Mouse (Mus musculus): ENCODE measurements around the gene Pla2g3. TPM values are rescaled to one million over a fixed set of nuclear protein-coding genes. Genes with fewer than 3 reads are reported as not detected.

Pla2g3 gene
- total and polyA plus RNA-seq, 3 experiments = not detected

DNA sequence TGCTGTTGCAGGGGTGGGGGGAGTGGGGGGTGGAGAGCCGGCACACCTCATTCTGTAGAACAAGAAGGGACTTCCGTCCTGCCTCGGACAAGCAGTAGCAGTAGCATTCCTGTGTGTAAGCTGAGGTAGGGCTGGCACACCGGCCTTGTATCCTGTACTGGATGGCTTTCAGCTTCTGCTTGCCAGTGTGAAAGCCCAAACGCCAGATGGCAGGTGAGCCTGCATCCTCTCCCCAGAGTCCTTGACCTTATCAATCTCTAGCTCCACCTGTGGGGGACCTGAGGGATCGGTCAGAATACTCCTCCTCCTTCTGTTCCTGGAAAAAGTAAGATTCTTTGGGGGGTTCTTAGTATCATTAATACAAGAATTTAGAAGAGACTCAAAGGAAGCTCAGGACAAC is 34.6 kb upstream of the Pla2g3 start:
- TF ChIP-seq PAX5 (IDR thresholded peaks at IDR 0.05; ENCODE audit: low read length) = no peak
- TF ChIP-seq MAZ (IDR thresholded peaks at IDR 0.05; ENCODE audit: low read depth, low read length) = 0 out of 2 replicates have a peak, but pooled peaks have one; percentile 20
- peak; percentile 21; the same call in 1 of the 2 replicates for TF ChIP-seq POLR2A (IDR thresholded peaks at IDR 0.05; ENCODE audit: low read depth, low read length)
- TF ChIP-seq SMC3 (IDR thresholded peaks at IDR 0.05; ENCODE audit: low read depth, low read length) = peak; percentile 64
- peak; percentile 10 to 87; a peak in 2 of 4 replicates for TF ChIP-seq CTCF (conservative IDR thresholded peaks at IDR 0.05 in 1 of 2, IDR thresholded peaks at IDR 0.05 in 1 of 2; ENCODE audit: low read depth in 2 of 2, low read length in 2 of 2)
- TF ChIP-seq RAD21 (IDR thresholded peaks at IDR 0.05; ENCODE audit: low read depth, low read length) = peak; percentile 56
- no peak for TF ChIP-seq JUND (conservative IDR thresholded peaks at IDR 0.05; ENCODE audit: low read depth, low read length)
- peak overlapping the region in 2 of 3 experiments; percentile 27 to 66 for H3K4me3 ChIP-seq (replicated peaks in 1 of 3; ENCODE audit: low read depth in 2 of 3, low read length in 2 of 3, poor library complexity in 1 of 3)
- H3K36me3 ChIP-seq (replicated peaks in 1 of 2; ENCODE audit: control insufficient read depth in 1 of 2, insufficient read depth in 1 of 2, low read length in 1 of 2) = peaks cover 0 to 33% of the 10 kb centered on the region in 2 experiments
- no peak overlapping the region for H3K27ac ChIP-seq (ENCODE audit: insufficient read depth, low read depth)
- H3K4me2 ChIP-seq (ENCODE audit: insufficient read depth, low read depth, poor library complexity, severe bottlenecking) = peak overlapping the region; percentile 43; the same call in 1 of the 2 replicates
- no peak overlapping the region; the same call in 1 of the 2 replicates for H3K9ac ChIP-seq (ENCODE audit: insufficient read depth, low read depth)
- peaks cover 3 to 27% of the 10 kb centered on the region in 2 experiments for H3K4me1 ChIP-seq (ENCODE audit: control insufficient read depth in 1 of 2, insufficient read depth in 2 of 2)
- peak; percentile 63 for DNase-seq (ENCODE audit: extremely low read depth)
- no peaks in the 10 kb centered on the region for H3K9me3 ChIP-seq (replicated peaks; ENCODE audit: low read length)
- H3K27me3 ChIP-seq (replicated peaks) = no peaks in the 10 kb centered on the region
- H3K79me2 ChIP-seq (replicated peaks; ENCODE audit: control insufficient read depth, extremely low read depth, insufficient read depth, poor library complexity, severe bottlenecking) = peaks cover 30% of the 10 kb centered on the region
- in situ Hi-C loops (cut with MboI; ENCODE audit: low pct_ligation_motif_present, low pct_unique_long_range_greater_than_20kb, low sequenced_read_pairs) (no loop called here), dilution Hi-C loops (cut with MboI; ENCODE audit: extremely low pct_ligation_motif_present, extremely low pct_unique_long_range_greater_than_20kb, low sequenced_read_pairs) (no loop called here)

DNA sequence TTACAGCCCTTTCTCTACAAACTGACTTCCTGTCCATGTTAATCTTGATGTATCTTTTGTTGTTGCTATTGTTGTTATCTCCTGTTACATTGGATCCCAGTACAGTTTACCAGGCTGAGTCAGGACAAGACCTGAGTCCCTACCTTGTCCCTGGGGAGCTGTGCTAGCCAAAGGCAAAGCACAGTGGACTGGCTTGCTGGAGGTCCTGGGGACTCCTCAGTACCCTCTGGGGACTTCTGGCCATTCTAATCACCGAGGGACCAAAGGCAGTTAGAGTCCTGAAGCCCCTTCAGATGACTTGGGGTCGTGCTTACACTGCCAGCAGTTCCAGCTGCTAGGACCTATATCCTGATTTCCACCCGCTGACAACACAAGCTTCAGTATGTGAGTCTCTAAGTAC is 33.6 kb upstream of the Pla2g3 start:
- H3K79me2 ChIP-seq (replicated peaks; ENCODE audit: control insufficient read depth, extremely low read depth, insufficient read depth, poor library complexity, severe bottlenecking) = peaks cover 22% of the 10 kb centered on the region
- H3K9me3 ChIP-seq (replicated peaks; ENCODE audit: low read length) = no peaks in the 10 kb centered on the region
- in situ Hi-C loops (cut with MboI; ENCODE audit: low pct_ligation_motif_present, low pct_unique_long_range_greater_than_20kb, low sequenced_read_pairs) (no loop called here), dilution Hi-C loops (cut with MboI; ENCODE audit: extremely low pct_ligation_motif_present, extremely low pct_unique_long_range_greater_than_20kb, low sequenced_read_pairs) (no loop called here)
- no peaks in the 10 kb centered on the region for H3K27me3 ChIP-seq (replicated peaks)
- no peak overlapping the region for H3K4me2 ChIP-seq (ENCODE audit: insufficient read depth, low read depth, poor library complexity, severe bottlenecking)
- peaks cover 3 to 27% of the 10 kb centered on the region in 2 experiments for H3K4me1 ChIP-seq (ENCODE audit: control insufficient read depth in 1 of 2, insufficient read depth in 2 of 2)
- no peak overlapping the region for H3K4me3 ChIP-seq (replicated peaks in 1 of 3; ENCODE audit: low read depth in 2 of 3, low read length in 2 of 3, poor library complexity in 1 of 3)
- peaks cover 0 to 27% of the 10 kb centered on the region in 2 experiments for H3K36me3 ChIP-seq (replicated peaks in 1 of 2; ENCODE audit: control insufficient read depth in 1 of 2, insufficient read depth in 1 of 2, low read length in 1 of 2)
- DNase-seq (ENCODE audit: extremely low read depth) = no peak
- TF ChIP-seq JUND (conservative IDR thresholded peaks at IDR 0.05; ENCODE audit: low read depth, low read length) (no peak), MXI1 (IDR thresholded peaks at IDR 0.05; ENCODE audit: low read depth, low read length) (no peak), SIN3A (IDR thresholded peaks at IDR 0.05; ENCODE audit: low read length) (no peak), ZKSCAN1 (IDR thresholded peaks at IDR 0.05; ENCODE audit: borderline replicate concordance, low read depth, low read length) (no peak), CHD1 (IDR thresholded peaks at IDR 0.05; ENCODE audit: low read depth, low read length) (no peak)
- no peak overlapping the region for H3K9ac ChIP-seq (ENCODE audit: insufficient read depth, low read depth)
- H3K27ac ChIP-seq (ENCODE audit: insufficient read depth, low read depth) = no peak overlapping the region

DNA sequence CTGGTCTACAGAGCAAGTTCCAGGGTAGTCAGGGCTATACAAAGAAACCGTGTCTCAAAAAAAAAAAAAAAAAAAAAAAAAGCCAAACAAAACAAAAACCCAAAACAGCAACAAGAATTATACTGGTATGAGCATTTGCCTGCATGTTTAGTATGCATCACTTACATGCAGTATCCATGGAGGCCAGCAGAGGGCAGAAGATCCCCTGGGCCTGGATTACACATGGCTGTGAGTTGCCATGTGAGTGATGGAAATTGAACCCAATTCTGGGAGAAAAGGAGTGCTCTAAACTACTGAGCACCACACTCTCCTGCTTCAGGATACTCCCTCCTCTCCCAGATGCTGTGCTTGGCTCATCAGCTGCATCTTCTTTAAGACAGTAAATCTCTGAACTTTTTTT is 31.7 kb upstream of the Pla2g3 start:
- in situ Hi-C loops (cut with MboI; ENCODE audit: low pct_ligation_motif_present, low pct_unique_long_range_greater_than_20kb, low sequenced_read_pairs) (no loop called here), dilution Hi-C loops (cut with MboI; ENCODE audit: extremely low pct_ligation_motif_present, extremely low pct_unique_long_range_greater_than_20kb, low sequenced_read_pairs) (no loop called here)
- Histone ChIP-seq H3K9ac (ENCODE audit: insufficient read depth, low read depth) (no peak overlapping the region), H3K4me1 (ENCODE audit: control insufficient read depth in 1 of 2, insufficient read depth in 2 of 2) (peaks cover 3 to 17% of the 10 kb centered on the region in 2 experiments), H3K36me3 (replicated peaks in 1 of 2; ENCODE audit: control insufficient read depth in 1 of 2, insufficient read depth in 1 of 2, low read length in 1 of 2) (peaks cover 0 to 27% of the 10 kb centered on the region in 2 experiments), H3K4me3 (replicated peaks in 1 of 3; ENCODE audit: low read depth in 2 of 3, low read length in 2 of 3, poor library complexity in 1 of 3) (no peak overlapping the region), H3K4me2 (ENCODE audit: insufficient read depth, low read depth, poor library complexity, severe bottlenecking) (no peak overlapping the region), H3K79me2 (replicated peaks; ENCODE audit: control insufficient read depth, extremely low read depth, insufficient read depth, poor library complexity, severe bottlenecking) (peaks cover 9% of the 10 kb centered on the region), H3K27me3 (replicated peaks) (no peaks in the 10 kb centered on the region), H3K9me3 (replicated peaks; ENCODE audit: low read length) (no peaks in the 10 kb centered on the region), H3K27ac (ENCODE audit: insufficient read depth, low read depth) (no peak overlapping the region)
- peak; percentile 85 for DNase-seq (ENCODE audit: extremely low read depth)
- TF ChIP-seq PAX5 (IDR thresholded peaks at IDR 0.05; ENCODE audit: low read length) (no peak), MAX (IDR thresholded peaks at IDR 0.05; ENCODE audit: low read length) (peak; percentile 80), EP300 (IDR thresholded peaks at IDR 0.05; ENCODE audit: low read length) (no peak), SMC3 (IDR thresholded peaks at IDR 0.05; ENCODE audit: low read depth, low read length) (peak; percentile 61), ETS1 (conservative IDR thresholded peaks at IDR 0.05; ENCODE audit: low read depth, low read length) (no peak), IRF4 (IDR thresholded peaks at IDR 0.05; ENCODE audit: low read depth, low read length) (0 out of 2 replicates have a peak, but pooled peaks have one; percentile 4), SIN3A (IDR thresholded peaks at IDR 0.05; ENCODE audit: low read length) (no peak), MYC (IDR thresholded peaks at IDR 0.05; ENCODE audit: low read depth, low read length) (peak; percentile 94), RAD21 (IDR thresholded peaks at IDR 0.05; ENCODE audit: low read depth, low read length) (peak; percentile 44), CTCF (conservative IDR thresholded peaks at IDR 0.05 in 1 of 2, IDR thresholded peaks at IDR 0.05 in 1 of 2; ENCODE audit: low read depth in 2 of 2, low read length in 2 of 2) (peak; percentile 77 to 95)
